Mouse (Mus musculus): ENCODE results near the gene 6030458C11Rik. TPM values are rescaled to one million over a fixed set of nuclear protein-coding genes. Genes with fewer than 3 reads are reported as not detected.

The 6030458C11Rik gene
- polyA plus RNA-seq, 1 experiment from 2014 or later, result 39.5 TPM

- Histone ChIP-seq H3K27me3 (replicated peaks) (no peaks in the 10 kb centered on the region), H3K4me2 (replicated peaks) (no peak overlapping the region), H3K27ac (no peak overlapping the region), H3K9me3 (no peaks in the 10 kb centered on the region), H3K36me3 (no peaks in the 10 kb centered on the region), H3K4me1 (0 out of 2 replicates have a peak, but pooled peaks cover 6% of the 10 kb centered on the region), H3K4me3 (no peak overlapping the region), H3K9ac (no peak overlapping the region)
- no peak for ATAC-seq (ENCODE audit: low FRiP score, low read depth)
- WGBS, result 77% methylated on average over 6 of the region's 6 CpGs
Observed at GRCm38 (mm10) chr15:12781296-12781695, 43.2 kb downstream of the 6030458C11Rik start.

- H3K4me1 ChIP-seq, result no peaks in the 10 kb centered on the region
- WGBS, result 59% methylated on average over 11 of the region's 11 CpGs
- 0 out of 2 replicates have a peak, but pooled peaks cover 8% of the 10 kb centered on the region for H3K9me3 ChIP-seq
- no peaks in the 10 kb centered on the region for H3K36me3 ChIP-seq
- no peaks in the 10 kb centered on the region for H3K27me3 ChIP-seq (replicated peaks)
- ATAC-seq (ENCODE audit: low FRiP score, low read depth), result no peak
- no peak overlapping the region for H3K9ac ChIP-seq
- H3K4me2 ChIP-seq (replicated peaks), result no peak overlapping the region
- no peak overlapping the region for H3K4me3 ChIP-seq
- no peak overlapping the region for H3K27ac ChIP-seq
Observed at GRCm38 (mm10) chr15:12774149-12774753, 50.2 kb downstream of the 6030458C11Rik start.

GRCm38 (mm10) chr15:12770958-12771357 lies 53.5 kb downstream of the 6030458C11Rik start:
- Histone ChIP-seq H3K9ac (no peak overlapping the region), H3K4me2 (replicated peaks) (no peak overlapping the region), H3K4me3 (no peak overlapping the region), H3K9me3 (0 out of 2 replicates have a peak, but pooled peaks cover 8% of the 10 kb centered on the region), H3K27me3 (replicated peaks) (no peaks in the 10 kb centered on the region), H3K36me3 (no peaks in the 10 kb centered on the region), H3K4me1 (no peaks in the 10 kb centered on the region), H3K27ac (no peak overlapping the region)
- no peak for ATAC-seq (ENCODE audit: low FRiP score, low read depth)
- 82% methylated on average over 7 of the region's 7 CpGs for WGBS

GRCm38 (mm10) chr15:12766848-12767247 lies 57.6 kb downstream of the 6030458C11Rik start:
- ATAC-seq (ENCODE audit: low FRiP score, low read depth), result no peak
- no peak overlapping the region for H3K4me2 ChIP-seq (replicated peaks)

GRCm38 (mm10) chr15:12763147-12763546 lies 61.3 kb downstream of the 6030458C11Rik start:
- H3K27ac ChIP-seq, result no peak overlapping the region
- no peaks in the 10 kb centered on the region for H3K27me3 ChIP-seq (replicated peaks)
- no peaks in the 10 kb centered on the region for H3K9me3 ChIP-seq
- 53% methylated on average over 10 of the region's 10 CpGs for WGBS
- H3K36me3 ChIP-seq, result no peaks in the 10 kb centered on the region
- no peak; the same call in 1 of the 2 replicates for ATAC-seq (ENCODE audit: low FRiP score, low read depth)
- no peak overlapping the region for H3K4me3 ChIP-seq
- no peak overlapping the region for H3K9ac ChIP-seq
- H3K4me2 ChIP-seq (replicated peaks), result no peak overlapping the region
- H3K4me1 ChIP-seq, result peaks cover 7% of the 10 kb centered on the region

More at GRCm38 (mm10) chr15:12766848-12767247, 57.6 kb downstream of the 6030458C11Rik start:
- Histone ChIP-seq H3K4me3 (no peak overlapping the region), H3K27me3 (replicated peaks) (no peaks in the 10 kb centered on the region), H3K27ac (no peak overlapping the region), H3K9me3 (0 out of 2 replicates have a peak, but pooled peaks cover under 1% of the 10 kb centered on the region), H3K4me1 (peaks cover 7% of the 10 kb centered on the region), H3K36me3 (no peaks in the 10 kb centered on the region), H3K9ac (no peak overlapping the region)
- WGBS, result 94% methylated on average over 4 of the region's 4 CpGs

GRCm38 (mm10) chr15:12762258-12762913 lies 62.1 kb downstream of the 6030458C11Rik start:
- peak; percentile 77 for ATAC-seq (ENCODE audit: low FRiP score, low read depth)
- 41% methylated on average over 11 of the region's 11 CpGs for WGBS
- no peak overlapping the region for H3K4me3 ChIP-seq

GRCm38 (mm10) chr15:12760747-12761146 lies 63.7 kb downstream of the 6030458C11Rik start:
- 91% methylated on average over 6 of the region's 6 CpGs for WGBS
- H3K4me3 ChIP-seq, result no peak overlapping the region
- H3K9me3 ChIP-seq, result no peaks in the 10 kb centered on the region
- H3K27ac ChIP-seq, result no peak overlapping the region
- no peaks in the 10 kb centered on the region for H3K36me3 ChIP-seq
- H3K9ac ChIP-seq, result no peak overlapping the region
- H3K4me2 ChIP-seq (replicated peaks), result no peak overlapping the region
- peaks cover 7% of the 10 kb centered on the region for H3K4me1 ChIP-seq
- no peaks in the 10 kb centered on the region for H3K27me3 ChIP-seq (replicated peaks)
- no peak for ATAC-seq (ENCODE audit: low FRiP score, low read depth)

More at GRCm38 (mm10) chr15:12762258-12762913, 62.1 kb downstream of the 6030458C11Rik start:
- Histone ChIP-seq H3K9ac (no peak overlapping the region), H3K36me3 (no peaks in the 10 kb centered on the region), H3K27me3 (replicated peaks) (no peaks in the 10 kb centered on the region), H3K4me2 (replicated peaks) (no peak overlapping the region), H3K27ac (no peak overlapping the region), H3K4me1 (peaks cover 7% of the 10 kb centered on the region), H3K9me3 (no peaks in the 10 kb centered on the region)

GRCm38 (mm10) chr15:12758461-12758860 lies 66.0 kb downstream of the 6030458C11Rik start:
- no peak overlapping the region for H3K9ac ChIP-seq
- no peak overlapping the region for H3K4me2 ChIP-seq (replicated peaks)
- peaks cover 7% of the 10 kb centered on the region for H3K4me1 ChIP-seq
- no peaks in the 10 kb centered on the region for H3K36me3 ChIP-seq
- H3K27ac ChIP-seq, result no peak overlapping the region
- H3K27me3 ChIP-seq (replicated peaks), result no peaks in the 10 kb centered on the region
- H3K9me3 ChIP-seq, result no peaks in the 10 kb centered on the region
- H3K4me3 ChIP-seq, result no peak overlapping the region
- WGBS, result 64% methylated on average over 5 of the region's 5 CpGs
- ATAC-seq (ENCODE audit: low FRiP score, low read depth), result no peak

Small RNAs within 50 kb of the gene (microRNA-seq; reads per million reads assigned to microRNA genes)
- gene Gm47288, result not detected

Other genes starting within 250 kb of the 6030458C11Rik start
- 7.3 and 9.0 TPM in 2 replicates for gene Pdzd2, start 84.7 kb downstream of the 6030458C11Rik start, polyA plus RNA-seq (2016; fragmentation: Nextera tagmentation; extraction: Ambion mirVana)
- gene Drosha, start 166 bp upstream of the 6030458C11Rik start, polyA plus RNA-seq (2016; fragmentation: Nextera tagmentation; extraction: Ambion mirVana), result 57.0 and 64.7 TPM in 2 replicates